Mouse (Mus musculus) bone marrow macrophage, adult 2 months (primary cell): Measurements from ENCODE around the gene Fgfr2. TPM values are rescaled to one million over a fixed set of nuclear protein-coding genes. Genes with fewer than 3 reads are reported as not detected.
"Not testable (repeated sequence)": the region's sequence is repeated elsewhere in the genome, so short reads cannot be mapped to it uniquely, and the experiment has no call there.

Source experiments
- H3K27ac ChIP-seq: 2 replicates; pipeline ENCODE4 v1.5.1; 2012; ENCODE audit warnings: low read depth, low read length; ENCODE audit not compliant: insufficient read depth
- H3K4me1 ChIP-seq: 2 replicates; pipeline ENCODE4 v1.6.1; 2012; ENCODE audit warnings: low read length; ENCODE audit not compliant: control insufficient read depth, insufficient read depth
- H3K4me3 ChIP-seq: 2 replicates; pipeline ENCODE4 v1.5.1; 2012; ENCODE audit warnings: mild to moderate bottlenecking, low read length, moderate library complexity; ENCODE audit not compliant: insufficient read depth
- CTCF ChIP-seq: IDR thresholded peaks from 2 replicates; pipeline ENCODE4 v1.5.1; 2012; ENCODE audit warnings: low read depth, mild to moderate bottlenecking, low read length, moderate library complexity
- POLR2A ChIP-seq: IDR thresholded peaks from 2 replicates; pipeline ENCODE4 v1.6.1; 2012; ENCODE audit warnings: mild to moderate bottlenecking, low read depth, low read length, borderline replicate concordance
- polyA plus RNA-seq: library from polyadenylated mRNA; stranded (reverse); fragments of >200 nt; gene quantifications from 2 replicates; pipeline ENCODE4 v1.2.4, GENCODE M21; 2012; ENCODE audit not compliant: missing spikeins, insufficient read depth, insufficient read length

Fgfr2 gene
- polyA plus RNA-seq, 1 experiment = 0.27 TPM

GRCm38 (mm10) chr7:133108695-133109094 lies 14.5 kb downstream of the Fgfr2 start:
- TF ChIP-seq CTCF (no peak), POLR2A (no peak)
- Histone ChIP-seq H3K27ac (no peak overlapping the region), H3K4me3 (no peak overlapping the region), H3K4me1 (0 out of 2 replicates have a peak, but pooled peaks cover 2% of the 10 kb centered on the region)

- TF ChIP-seq POLR2A (no peak), CTCF (no peak)
- Histone ChIP-seq H3K4me3 (no peak overlapping the region), H3K4me1 (peaks cover 10% of the 10 kb centered on the region; the same call in 1 of the 2 replicates), H3K27ac (no peak overlapping the region)
These were observed 20.6 kb downstream of the Fgfr2 start for GRCm38 (mm10) chr7:133102578-133102977.

- TF ChIP-seq CTCF (no peak), POLR2A (no peak)
- Histone ChIP-seq H3K4me3 (no peak overlapping the region), H3K27ac (no peak overlapping the region), H3K4me1 (peaks cover 10% of the 10 kb centered on the region; the same call in 1 of the 2 replicates)
These were observed 22.1 kb downstream of the Fgfr2 start for GRCm38 (mm10) chr7:133101070-133101469.

GRCm38 (mm10) chr7:133100178-133100577 lies 23.0 kb downstream of the Fgfr2 start:
- H3K4me3 ChIP-seq = no peak overlapping the region
- TF ChIP-seq CTCF (no peak), POLR2A (no peak)
- no peak overlapping the region for H3K27ac ChIP-seq
- peaks cover 10% of the 10 kb centered on the region; the same call in 1 of the 2 replicates for H3K4me1 ChIP-seq

GRCm38 (mm10) chr7:133099266-133099665 lies 23.9 kb downstream of the Fgfr2 start:
- peaks cover 10% of the 10 kb centered on the region; the same call in 1 of the 2 replicates for H3K4me1 ChIP-seq
- TF ChIP-seq CTCF = no peak
- no peak for TF ChIP-seq POLR2A
- no peak overlapping the region for H3K4me3 ChIP-seq
- no peak overlapping the region for H3K27ac ChIP-seq

- TF ChIP-seq CTCF = no peak
- no peak for TF ChIP-seq POLR2A
- peaks cover 10% of the 10 kb centered on the region; the same call in 1 of the 2 replicates for H3K4me1 ChIP-seq
- no peak overlapping the region for H3K27ac ChIP-seq
These were observed 24.9 kb downstream of the Fgfr2 start for GRCm38 (mm10) chr7:133098118-133098793.

GRCm38 (mm10) chr7:133095610-133096009 lies 27.5 kb downstream of the Fgfr2 start:
- H3K27ac ChIP-seq, H3K4me3 ChIP-seq: not testable (repeated sequence)
- peaks cover 10% of the 10 kb centered on the region; the same call in 1 of the 2 replicates for H3K4me1 ChIP-seq

More at GRCm38 (mm10) chr7:133098118-133098793, 24.9 kb downstream of the Fgfr2 start:
- H3K4me3 ChIP-seq = no peak overlapping the region

GRCm38 (mm10) chr7:133094711-133095495 lies 28.2 kb downstream of the Fgfr2 start:
- Histone ChIP-seq H3K4me3 (no peak overlapping the region), H3K27ac (no peak overlapping the region), H3K4me1 (peaks cover 9% of the 10 kb centered on the region; the same call in 1 of the 2 replicates)
- TF ChIP-seq CTCF (no peak), POLR2A (no peak)

- Histone ChIP-seq H3K27ac (no peak overlapping the region), H3K4me1 (peaks cover 9% of the 10 kb centered on the region; the same call in 1 of the 2 replicates), H3K4me3 (no peak overlapping the region)
- no peak for TF ChIP-seq POLR2A
- no peak for TF ChIP-seq CTCF
These were observed 29.0 kb downstream of the Fgfr2 start for GRCm38 (mm10) chr7:133094161-133094560.

- H3K4me3 ChIP-seq = no peak overlapping the region
- no peak overlapping the region for H3K27ac ChIP-seq
- peaks cover 9% of the 10 kb centered on the region; the same call in 1 of the 2 replicates for H3K4me1 ChIP-seq
- TF ChIP-seq CTCF (no peak), POLR2A (no peak)
These were observed 29.4 kb downstream of the Fgfr2 start for GRCm38 (mm10) chr7:133093731-133094130.
